Mouse (Mus musculus) heart, postnatal 0 days (tissue): ENCODE results near the gene Mgat4b. TPM values are rescaled to one million over a fixed set of nuclear protein-coding genes. Genes with fewer than 3 reads are reported as not detected.
"Not testable (repeated sequence)": the region's sequence is repeated elsewhere in the genome, so short reads cannot be mapped to it uniquely, and the experiment has no call there.

Source experiments
- ATAC-seq: fragments of 200-750 bp; cut with Nextera tagmentation; 2 replicates; pipeline ENCODE4 v1.8.0; 2017; ENCODE audit warnings: low read depth, moderate number of reproducible peaks, moderate library complexity; ENCODE audit not compliant: insufficient read depth
- DNase-seq: peaks from one replicate; pipeline ENCODE4 v3.0.0-alpha.2; 2016; ENCODE audit warnings: low spot score
- H3K27ac ChIP-seq: fragments of 300-500 bp; sonication (generic); 2 replicates; pipeline ENCODE4 v1.5.1; 2014; ENCODE audit warnings: low read depth, mild to moderate bottlenecking
- H3K27me3 ChIP-seq: fragments of 300-500 bp; sonication (generic); 2 replicates; pipeline ENCODE4 v1.6.1; 2014; ENCODE audit warnings: low read length, mixed read lengths; ENCODE audit not compliant: control insufficient read depth, insufficient read depth
- H3K36me3 ChIP-seq: fragments of 300-500 bp; sonication (generic); replicated peaks from 2 replicates; pipeline ENCODE4 v1.6.1; 2014; ENCODE audit warnings: low read length, mixed read lengths; ENCODE audit not compliant: control insufficient read depth, insufficient read depth
- H3K4me1 ChIP-seq: fragments of 300-500 bp; sonication (generic); 2 replicates; pipeline ENCODE4 v1.6.1; 2014; ENCODE audit warnings: antibody characterized with exemption; ENCODE audit not compliant: control insufficient read depth, insufficient read depth
- H3K4me2 ChIP-seq: fragments of 300-500 bp; sonication (generic); 2 replicates; pipeline ENCODE4 v1.6.1; 2014; ENCODE audit warnings: low read depth, mild to moderate bottlenecking, low read length, moderate library complexity
- H3K4me3 ChIP-seq: fragments of 300-500 bp; sonication (generic); 2 replicates; pipeline ENCODE4 v1.5.1; 2014; ENCODE audit warnings: low read depth, low read length
- H3K9ac ChIP-seq: fragments of 300-500 bp; sonication (generic); replicated peaks from 2 replicates; pipeline ENCODE4 v1.6.1; 2014; ENCODE audit warnings: low read depth, low read length, mixed read lengths
- H3K9me3 ChIP-seq: fragments of 300-500 bp; sonication (generic); replicated peaks from 2 replicates; pipeline ENCODE4 v1.6.1; 2016; ENCODE audit warnings: low read length; ENCODE audit not compliant: control insufficient read depth
- CTCF ChIP-seq: IDR thresholded peaks from 2 replicates; pipeline ENCODE4 v1.5.1; 2016; ENCODE audit warnings: antibody characterized with exemption, control low read depth, low read depth
- EP300 ChIP-seq: IDR thresholded peaks from 2 replicates; pipeline ENCODE4 v1.6.1; 2016; ENCODE audit warnings: antibody characterized with exemption, low read depth
- WGBS: fragments of 180-500 bp; shearing (Covaris S2); extraction: QIAGEN DNeasy Blood & Tissue Kit; methylation state at CpG from one replicate; pipeline ENCODE4 v1.1.7; 2014; 5-methylcytosine and 5-hydroxymethylcytosine counted together
- polyA plus RNA-seq: library from polyadenylated mRNA; unstranded; fragments of >200 nt; fragmentation: Nextera tagmentation; extraction: Ambion mirVana; gene quantifications from 2 replicates; pipeline ENCODE4 v1.2.1, GENCODE M21; 2015
- total RNA-seq: library from RNA; depleted of rRNA; stranded (reverse); fragments of >200 nt; gene quantifications from 2 replicates; pipeline ENCODE4 v1.2.3, GENCODE M21; 2014; ENCODE audit warnings: low replicate concordance; rRNA removed

Gene Mgat4b
- total RNA-seq (69.2 and 90.6 TPM in 2 replicates), polyA plus RNA-seq (39.4 and 39.6 TPM in 2 replicates)

GRCm38 (mm10) chr11:50210505-50211151 lies at the start of gene Mgat4b, which contains the start of gene Sqstm1:
Gene Mgat4b (plus strand): TSS chr11:50210890.
Gene Sqstm1 (minus strand): TSS chr11:50210827.
- TF ChIP-seq EP300: peak; percentile 64; the same call in 1 of the 2 replicates
- TF ChIP-seq CTCF: no peak
- Histone ChIP-seq H3K9ac (peak within 1 kb of the TSS; percentile 99), H3K4me1 (peaks cover 49% of the 10 kb centered on the region), H3K27me3 (no peaks in the 10 kb centered on the region), H3K36me3 (peaks cover 26% of the 10 kb centered on the region), H3K4me3 (peak within 1 kb of the TSS; percentile 100), H3K27ac (peak within 1 kb of the TSS; percentile 100), H3K4me2 (peak within 1 kb of the TSS; percentile 69), H3K9me3 (no peaks in the 10 kb centered on the region)
- DNase-seq (peak; percentile 71), ATAC-seq (peak; percentile 62)
- WGBS: under 1% methylated on average over 48 of the region's 48 CpGs

GRCm38 (mm10) chr11:50161578-50162304 lies 48.9 kb upstream of the Mgat4b start:
- TF ChIP-seq CTCF (peak; percentile 88), EP300 (no peak)
- no peaks in the 10 kb centered on the region for H3K4me1 ChIP-seq
- DNase-seq (peak; percentile 59), ATAC-seq (peak; percentile 64)
- H3K27ac ChIP-seq: peak overlapping the region; percentile 13
- no peak overlapping the region for H3K4me3 ChIP-seq
- 61% methylated on average over 10 of the region's 10 CpGs for WGBS
- no peaks in the 10 kb centered on the region for H3K9me3 ChIP-seq
- H3K9ac ChIP-seq: no peak overlapping the region
- no peaks in the 10 kb centered on the region for H3K27me3 ChIP-seq
- peaks cover 85% of the 10 kb centered on the region for H3K36me3 ChIP-seq
- H3K4me2 ChIP-seq: no peak overlapping the region

- no peak overlapping the region for H3K4me3 ChIP-seq
- H3K9me3 ChIP-seq: no peaks in the 10 kb centered on the region
- ATAC-seq (no peak), DNase-seq (no peak)
- peaks cover 78% of the 10 kb centered on the region for H3K36me3 ChIP-seq
- no peaks in the 10 kb centered on the region for H3K4me1 ChIP-seq
- no peak overlapping the region for H3K4me2 ChIP-seq
- no peaks in the 10 kb centered on the region for H3K27me3 ChIP-seq
- H3K27ac ChIP-seq: peak overlapping the region; percentile 13
- 96% methylated on average over 3 of the region's 3 CpGs for WGBS
- H3K9ac ChIP-seq: no peak overlapping the region
- no peak for TF ChIP-seq CTCF
- TF ChIP-seq EP300: no peak
These were observed 48.2 kb upstream of the Mgat4b start for GRCm38 (mm10) chr11:50162338-50163050.

- Histone ChIP-seq H3K9me3 (no peaks in the 10 kb centered on the region), H3K4me3 (no peak overlapping the region), H3K9ac (no peak overlapping the region), H3K4me2 (no peak overlapping the region), H3K4me1 (no peaks in the 10 kb centered on the region), H3K27ac (no peak overlapping the region), H3K27me3 (no peaks in the 10 kb centered on the region), H3K36me3 (peaks cover 58% of the 10 kb centered on the region)
- DNase-seq: no peak
- 85% methylated on average over 5 of the region's 5 CpGs for WGBS
- ATAC-seq: no peak
- TF ChIP-seq CTCF (no peak), EP300 (no peak)
These were observed 42.3 kb upstream of the Mgat4b start for GRCm38 (mm10) chr11:50168352-50168751.

GRCm38 (mm10) chr11:50174111-50174729 lies 36.5 kb upstream of the Mgat4b start, which contains the start of gene Mrnip:
Gene Mrnip (plus strand): TSS chr11:50174444.
- H3K9me3 ChIP-seq, H3K27me3 ChIP-seq, DNase-seq, H3K4me1 ChIP-seq: not testable (repeated sequence)
- peak within 1 kb of the TSS; percentile 92 for H3K4me2 ChIP-seq
- H3K9ac ChIP-seq: peak within 1 kb of the TSS; percentile 61
- H3K27ac ChIP-seq: peak within 1 kb of the TSS; percentile 64
- 4% methylated on average over 19 of the region's 19 CpGs for WGBS
- H3K4me3 ChIP-seq: peak within 1 kb of the TSS; percentile 66
- peak; percentile 32 for ATAC-seq
- peaks cover 30% of the 10 kb centered on the region for H3K36me3 ChIP-seq
